Mouse (Mus musculus): Measurements from ENCODE around the gene Mex3d.

Gene Mex3d

DNA sequence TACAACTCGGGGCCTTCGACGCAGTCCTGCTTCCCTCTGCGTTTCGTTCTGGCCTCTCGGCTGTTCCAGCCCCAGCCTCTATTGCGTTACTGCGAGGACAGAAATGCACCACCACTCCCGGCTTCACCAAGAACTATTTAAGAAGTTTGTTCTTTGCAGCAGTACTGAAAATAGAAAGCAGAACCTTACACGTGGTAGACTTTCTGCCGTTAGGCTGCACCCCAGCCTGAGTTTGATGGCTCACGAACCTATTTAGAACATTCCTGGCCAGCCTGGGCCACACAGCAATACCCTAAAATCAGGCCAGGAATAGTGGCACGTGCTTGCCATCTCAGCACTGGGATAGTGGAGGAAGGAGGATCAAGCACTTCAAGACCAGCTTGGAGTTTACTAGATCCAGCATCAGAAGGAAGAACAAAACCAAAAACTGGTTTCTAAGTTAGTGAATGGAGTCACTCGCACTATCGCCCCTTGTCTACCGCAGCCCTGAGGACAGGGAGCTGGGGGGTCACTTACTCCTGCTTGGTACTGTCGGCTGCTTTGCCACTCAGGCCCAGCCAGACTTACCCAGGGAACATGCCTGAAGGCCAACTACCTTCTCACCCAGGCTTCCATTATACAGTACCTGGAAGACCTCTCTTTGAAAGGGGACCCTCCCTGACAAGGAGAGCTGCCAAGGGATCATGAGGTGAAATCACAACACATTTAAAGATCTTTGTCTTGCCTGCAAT lies 12.7 kb upstream of the Mex3d start:
- no peaks in the 10 kb centered on the region for H3K27me3 ChIP-seq (ENCODE audit: control insufficient read depth, insufficient read depth, low read length, poor library complexity, severe bottlenecking)
- peaks cover 9% of the 10 kb centered on the region for H3K36me3 ChIP-seq (ENCODE audit: control insufficient read depth, insufficient read depth, low read length, poor library complexity, severe bottlenecking)
- DNase-seq (ENCODE audit: low read depth, low spot score) = no peak

DNA sequence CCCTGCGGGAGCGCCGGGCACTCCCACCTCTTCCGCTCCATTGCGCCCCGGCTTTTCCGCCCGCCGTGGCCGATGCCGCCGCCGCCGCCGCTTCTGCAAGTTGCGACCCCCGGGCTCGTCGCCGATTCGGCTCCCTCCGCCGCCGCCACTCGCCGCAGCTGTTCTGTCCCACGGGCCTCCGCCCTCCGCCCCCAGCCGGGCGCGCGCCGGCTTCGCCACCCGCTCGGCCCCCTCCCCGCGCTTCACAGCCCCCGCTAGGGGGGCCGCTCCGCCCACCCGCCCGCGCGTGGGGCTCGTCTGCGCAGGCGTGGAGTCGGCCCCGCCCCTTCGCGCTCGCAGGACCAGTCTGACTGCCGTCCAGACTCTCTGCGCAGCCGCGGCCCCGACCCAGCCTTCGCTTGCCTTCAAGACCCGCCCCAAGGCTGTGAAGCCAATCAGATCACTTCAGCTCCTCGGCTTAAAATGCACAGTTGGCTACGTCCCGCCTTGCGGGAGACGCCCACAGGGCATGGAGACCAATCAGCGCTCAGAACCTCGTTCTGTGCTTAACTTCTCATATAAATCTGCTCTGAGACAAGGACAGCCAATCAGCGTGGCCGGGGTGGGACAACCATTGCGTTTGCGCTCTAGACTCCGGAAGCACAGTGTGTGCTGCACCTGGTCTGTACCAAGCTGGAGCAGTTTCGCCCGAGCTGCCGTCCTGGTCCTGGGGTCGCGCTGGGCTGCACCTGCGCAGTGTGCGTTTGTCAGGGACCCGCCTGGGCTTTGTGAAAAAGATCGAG lies 11.9 kb upstream of the Mex3d start, which contains the start of gene Mbd3:
Gene Mbd3 (minus strand): TSS at position 360 of the 782 bp plus-strand sequence.
- Histone ChIP-seq H3K27me3 (ENCODE audit: control insufficient read depth, insufficient read depth, low read length, poor library complexity, severe bottlenecking) (no peaks in the 10 kb centered on the region), H3K36me3 (ENCODE audit: control insufficient read depth, insufficient read depth, low read length, poor library complexity, severe bottlenecking) (peaks cover 9% of the 10 kb centered on the region)
- peak; percentile 100 for DNase-seq (ENCODE audit: low read depth, low spot score)

DNA sequence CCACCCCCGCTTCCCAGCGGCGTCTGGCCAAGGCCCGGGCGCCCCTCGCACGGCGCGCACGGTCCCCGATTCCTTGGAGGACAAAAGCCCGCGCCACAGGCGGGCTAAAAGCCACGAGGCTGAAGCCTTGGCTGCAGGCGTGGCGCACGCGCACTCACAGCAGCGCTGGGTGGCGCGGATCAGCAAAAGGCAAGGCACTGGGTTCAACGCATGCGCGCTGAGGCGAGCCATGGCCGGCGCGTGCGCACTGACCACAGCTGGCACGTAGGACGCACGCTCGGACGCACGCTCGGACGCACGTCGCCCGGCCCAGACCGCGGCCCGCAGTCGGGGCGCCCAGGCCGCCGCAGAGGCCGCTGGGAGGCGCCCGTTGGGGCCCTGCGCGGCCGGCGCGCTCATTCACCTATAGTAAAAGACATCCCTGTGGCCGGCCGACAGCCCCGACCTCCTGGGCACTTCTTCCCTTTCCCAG lies 11.3 kb upstream of the Mex3d start:
- DNase-seq (ENCODE audit: low read depth, low spot score) = peak; percentile 100
- Histone ChIP-seq H3K36me3 (ENCODE audit: control insufficient read depth, insufficient read depth, low read length, poor library complexity, severe bottlenecking) (peaks cover 9% of the 10 kb centered on the region), H3K27me3 (ENCODE audit: control insufficient read depth, insufficient read depth, low read length, poor library complexity, severe bottlenecking) (no peaks in the 10 kb centered on the region)

DNA sequence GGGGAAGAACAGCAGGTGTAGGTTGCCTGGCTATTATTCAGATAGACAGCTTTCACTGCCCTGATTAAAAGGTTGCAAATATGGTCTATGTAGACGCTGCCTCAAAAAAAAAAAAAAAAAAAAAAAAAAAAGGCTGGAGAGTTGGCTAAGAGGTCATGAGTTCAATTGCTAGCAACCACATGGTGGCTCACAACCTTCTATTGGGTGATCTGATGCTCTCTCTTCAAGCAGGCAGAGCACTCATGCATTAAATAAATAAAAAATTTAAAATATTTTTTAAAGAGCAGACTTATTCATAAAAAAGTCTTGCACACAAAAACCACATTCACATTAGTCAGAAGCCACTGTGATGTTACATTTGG lies 10.7 kb upstream of the Mex3d start:
- H3K36me3 ChIP-seq (ENCODE audit: control insufficient read depth, insufficient read depth, low read length, poor library complexity, severe bottlenecking) = peaks cover 10% of the 10 kb centered on the region
- DNase-seq (ENCODE audit: low read depth, low spot score) = no peak
- no peaks in the 10 kb centered on the region for H3K27me3 ChIP-seq (ENCODE audit: control insufficient read depth, insufficient read depth, low read length, poor library complexity, severe bottlenecking)

DNA sequence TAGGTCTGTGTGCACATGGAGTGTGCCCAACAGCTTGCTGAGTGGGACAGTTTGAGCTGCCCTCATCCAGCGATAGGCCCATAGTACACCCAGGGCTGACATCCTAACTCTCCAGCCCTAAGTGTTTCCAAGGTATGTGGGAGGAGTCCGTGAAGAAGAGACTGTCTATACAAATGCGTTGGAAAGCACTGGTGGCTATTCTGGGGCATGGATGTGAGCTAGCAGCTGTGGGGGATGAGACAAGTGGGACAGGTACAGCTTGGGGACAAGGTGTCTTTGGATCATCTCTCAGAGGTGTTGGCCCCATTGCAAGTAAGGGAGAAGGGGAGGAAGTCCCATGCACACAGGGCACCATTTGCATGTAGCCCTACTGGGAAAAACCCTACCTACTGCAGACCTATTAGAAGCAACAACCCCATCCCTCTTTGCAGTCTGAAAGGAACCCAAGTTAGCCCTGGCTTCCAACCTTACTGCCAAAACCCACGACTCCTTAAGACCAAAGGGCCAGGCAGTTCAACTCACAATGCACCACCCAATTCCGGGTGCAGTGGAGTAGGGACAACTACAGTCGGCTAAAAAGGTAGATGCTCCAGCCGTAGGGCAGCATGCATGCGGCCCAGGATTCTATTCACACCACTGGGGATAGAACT lies 10.2 kb upstream of the Mex3d start:
- DNase-seq (ENCODE audit: low read depth, low spot score) = peak; percentile 40
- Histone ChIP-seq H3K27me3 (ENCODE audit: control insufficient read depth, insufficient read depth, low read length, poor library complexity, severe bottlenecking) (no peaks in the 10 kb centered on the region), H3K36me3 (ENCODE audit: control insufficient read depth, insufficient read depth, low read length, poor library complexity, severe bottlenecking) (peaks cover 10% of the 10 kb centered on the region)

DNA sequence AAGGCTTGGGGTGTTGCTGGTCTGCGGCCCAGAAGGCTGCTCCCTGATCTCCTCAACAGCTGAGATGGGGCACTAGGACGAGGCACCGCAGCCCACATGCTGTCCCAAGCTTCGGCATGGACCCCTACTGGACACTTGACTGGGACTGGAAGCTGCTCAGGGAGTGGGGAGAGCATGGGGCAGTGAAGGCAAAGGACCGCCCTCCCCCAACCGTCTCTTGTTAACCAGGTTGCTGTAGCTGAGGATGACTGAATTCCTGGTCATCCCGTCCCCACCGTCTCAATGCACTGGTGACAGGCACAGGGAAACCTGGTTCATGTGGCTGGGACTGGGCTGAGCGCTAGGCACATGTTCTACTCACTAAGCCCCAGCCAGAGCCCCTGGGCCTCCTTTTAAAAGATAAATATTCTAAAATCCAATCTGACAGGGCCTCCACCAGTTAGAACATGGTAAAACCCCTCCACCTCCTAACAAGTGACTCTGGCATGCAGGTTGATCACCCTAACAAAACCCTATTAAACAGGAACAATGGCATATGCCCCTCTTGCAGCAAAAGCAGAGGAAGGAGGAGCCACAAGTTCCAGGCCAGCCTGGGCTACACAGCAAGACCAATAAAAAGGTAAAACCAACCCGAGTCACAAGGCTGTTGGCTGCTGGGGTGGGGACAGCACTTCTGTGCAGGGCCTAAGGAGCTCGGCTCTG lies 9.5 kb upstream of the Mex3d start:
- no peaks in the 10 kb centered on the region for H3K27me3 ChIP-seq (ENCODE audit: control insufficient read depth, insufficient read depth, low read length, poor library complexity, severe bottlenecking)
- no peak for DNase-seq (ENCODE audit: low read depth, low spot score)
- H3K36me3 ChIP-seq (ENCODE audit: control insufficient read depth, insufficient read depth, low read length, poor library complexity, severe bottlenecking) = peaks cover 14% of the 10 kb centered on the region

DNA sequence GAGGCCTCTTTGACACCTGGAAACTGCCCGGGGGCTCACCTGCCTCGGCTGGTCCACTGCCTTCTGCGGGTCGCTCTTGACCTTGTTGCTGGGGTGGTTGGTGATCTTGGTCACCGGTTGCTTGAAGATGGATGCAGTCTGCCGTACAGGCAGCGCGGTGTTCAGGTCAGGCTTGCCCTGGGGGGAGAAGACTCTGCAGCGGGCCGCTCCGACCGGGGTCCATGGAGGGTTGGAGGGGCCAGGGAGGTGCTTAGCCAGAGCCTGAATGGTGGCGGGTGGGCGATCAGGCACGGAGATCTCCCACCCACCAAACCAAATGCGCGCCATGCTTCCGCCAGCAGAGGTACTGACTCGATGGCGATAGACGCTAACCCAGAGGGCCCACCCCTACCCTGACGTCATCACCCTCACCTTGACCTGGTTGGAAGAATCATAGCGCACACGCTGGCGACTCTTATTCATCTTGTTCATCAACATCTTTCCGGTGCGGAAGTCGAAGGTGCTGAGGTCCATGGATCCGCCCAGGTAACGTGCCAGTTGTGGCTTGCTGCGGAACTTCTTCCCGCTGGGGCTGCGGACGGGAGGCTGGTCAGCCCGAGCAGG lies 7.7 kb upstream of the Mex3d start:
- H3K27me3 ChIP-seq (ENCODE audit: control insufficient read depth, insufficient read depth, low read length, poor library complexity, severe bottlenecking) = no peaks in the 10 kb centered on the region
- peaks cover 14% of the 10 kb centered on the region for H3K36me3 ChIP-seq (ENCODE audit: control insufficient read depth, insufficient read depth, low read length, poor library complexity, severe bottlenecking)
- no peak for DNase-seq (ENCODE audit: low read depth, low spot score)

DNA sequence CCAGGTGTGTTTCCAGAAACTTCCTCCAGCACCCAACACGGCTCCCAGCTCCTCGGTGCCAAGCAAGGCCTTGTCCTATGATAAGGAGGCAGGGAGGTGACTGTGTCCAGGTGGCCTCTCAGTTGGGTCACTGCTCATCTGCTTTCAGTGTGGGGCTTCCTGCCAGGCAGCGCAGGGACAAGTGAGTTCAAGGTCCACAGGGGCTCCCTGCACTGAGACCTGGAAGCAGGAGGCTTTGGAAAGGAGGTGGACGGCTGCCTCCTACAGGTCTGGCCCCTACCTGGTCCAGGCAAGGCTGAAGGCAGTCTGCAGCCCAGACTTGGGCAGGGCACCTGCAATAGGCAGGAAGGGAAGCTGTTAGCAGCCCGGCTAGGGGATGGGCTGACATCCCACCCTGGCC lies 5.2 kb upstream of the Mex3d start:
- DNase-seq (ENCODE audit: low read depth, low spot score) = no peak
- Histone ChIP-seq H3K36me3 (ENCODE audit: control insufficient read depth, insufficient read depth, low read length, poor library complexity, severe bottlenecking) (peaks cover 14% of the 10 kb centered on the region), H3K27me3 (ENCODE audit: control insufficient read depth, insufficient read depth, low read length, poor library complexity, severe bottlenecking) (no peaks in the 10 kb centered on the region)

DNA sequence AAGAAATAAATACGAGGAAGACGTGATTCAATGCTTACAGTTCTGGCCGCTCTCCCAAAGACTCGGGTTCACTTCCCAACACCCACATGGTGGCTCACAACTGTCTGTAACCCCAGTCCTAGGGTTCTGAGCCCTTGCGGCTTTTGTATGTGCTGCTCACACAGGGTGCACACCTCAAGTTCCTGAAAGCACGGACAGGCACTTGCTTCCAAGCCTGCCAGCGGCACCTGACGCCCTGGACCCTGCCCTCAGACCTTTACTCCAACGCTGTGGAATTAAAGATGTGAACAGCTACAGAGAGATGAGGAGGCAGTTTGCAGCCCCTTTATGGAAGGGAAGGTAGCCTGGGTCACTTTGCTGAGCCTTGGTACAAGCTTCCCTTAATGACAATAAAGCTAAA lies 3.2 kb upstream of the Mex3d start:
- DNase-seq (ENCODE audit: low read depth, low spot score) = no peak
- no peaks in the 10 kb centered on the region for H3K27me3 ChIP-seq (ENCODE audit: control insufficient read depth, insufficient read depth, low read length, poor library complexity, severe bottlenecking)
- peaks cover 14% of the 10 kb centered on the region for H3K36me3 ChIP-seq (ENCODE audit: control insufficient read depth, insufficient read depth, low read length, poor library complexity, severe bottlenecking)

DNA sequence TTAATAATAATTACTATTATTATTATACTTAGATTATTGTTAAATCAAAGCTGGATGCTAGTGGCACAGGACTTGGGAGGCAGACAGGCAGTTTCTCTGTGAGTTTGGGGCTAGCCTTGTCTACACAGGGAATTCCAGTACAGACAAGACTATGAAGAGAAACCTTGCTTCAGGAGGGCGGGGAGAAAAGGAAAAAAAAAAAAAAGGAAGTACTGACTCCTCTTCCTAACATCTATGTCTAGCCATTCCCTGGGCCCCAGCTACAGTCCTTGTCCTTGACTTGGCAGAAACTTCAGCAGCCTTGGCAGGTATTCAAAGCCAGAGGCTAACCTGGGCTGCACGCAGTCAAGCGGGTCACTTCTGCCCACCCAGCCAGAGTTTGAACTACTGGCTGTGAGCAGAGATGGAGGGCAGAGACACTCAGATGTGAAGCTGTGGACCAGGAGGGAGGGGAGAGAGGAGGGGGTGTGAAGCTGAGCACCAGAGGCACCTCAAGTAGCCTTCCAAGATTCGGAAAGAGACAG lies 1.8 kb upstream of the Mex3d start:
- DNase-seq (ENCODE audit: low read depth, low spot score) = no peak
- Histone ChIP-seq H3K36me3 (ENCODE audit: control insufficient read depth, insufficient read depth, low read length, poor library complexity, severe bottlenecking) (peaks cover 14% of the 10 kb centered on the region), H3K27me3 (ENCODE audit: control insufficient read depth, insufficient read depth, low read length, poor library complexity, severe bottlenecking) (no peaks in the 10 kb centered on the region)

DNA sequence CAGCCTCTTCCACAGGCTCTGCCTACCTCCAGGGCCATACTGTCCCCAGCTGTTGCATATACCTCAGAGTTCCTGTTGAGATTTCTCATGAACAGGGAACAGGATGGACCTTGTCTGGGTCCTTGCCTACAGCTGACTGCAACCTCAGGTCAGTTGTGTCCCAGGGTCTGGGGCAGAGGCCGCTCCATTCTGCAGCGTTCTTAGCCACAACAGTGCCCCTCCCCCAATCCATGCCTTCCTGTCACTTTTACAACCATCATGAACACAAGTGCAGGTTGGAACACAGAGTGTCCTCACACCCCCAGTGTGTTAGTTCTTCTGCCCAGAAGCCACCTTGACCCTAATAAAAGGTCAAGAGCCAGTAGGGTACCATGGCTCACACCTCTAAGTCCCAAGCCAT lies 1.3 kb upstream of the Mex3d start:
- DNase-seq (ENCODE audit: low read depth, low spot score) = no peak
- Histone ChIP-seq H3K27me3 (ENCODE audit: control insufficient read depth, insufficient read depth, low read length, poor library complexity, severe bottlenecking) (no peaks in the 10 kb centered on the region), H3K36me3 (ENCODE audit: control insufficient read depth, insufficient read depth, low read length, poor library complexity, severe bottlenecking) (peaks cover 12% of the 10 kb centered on the region)

DNA sequence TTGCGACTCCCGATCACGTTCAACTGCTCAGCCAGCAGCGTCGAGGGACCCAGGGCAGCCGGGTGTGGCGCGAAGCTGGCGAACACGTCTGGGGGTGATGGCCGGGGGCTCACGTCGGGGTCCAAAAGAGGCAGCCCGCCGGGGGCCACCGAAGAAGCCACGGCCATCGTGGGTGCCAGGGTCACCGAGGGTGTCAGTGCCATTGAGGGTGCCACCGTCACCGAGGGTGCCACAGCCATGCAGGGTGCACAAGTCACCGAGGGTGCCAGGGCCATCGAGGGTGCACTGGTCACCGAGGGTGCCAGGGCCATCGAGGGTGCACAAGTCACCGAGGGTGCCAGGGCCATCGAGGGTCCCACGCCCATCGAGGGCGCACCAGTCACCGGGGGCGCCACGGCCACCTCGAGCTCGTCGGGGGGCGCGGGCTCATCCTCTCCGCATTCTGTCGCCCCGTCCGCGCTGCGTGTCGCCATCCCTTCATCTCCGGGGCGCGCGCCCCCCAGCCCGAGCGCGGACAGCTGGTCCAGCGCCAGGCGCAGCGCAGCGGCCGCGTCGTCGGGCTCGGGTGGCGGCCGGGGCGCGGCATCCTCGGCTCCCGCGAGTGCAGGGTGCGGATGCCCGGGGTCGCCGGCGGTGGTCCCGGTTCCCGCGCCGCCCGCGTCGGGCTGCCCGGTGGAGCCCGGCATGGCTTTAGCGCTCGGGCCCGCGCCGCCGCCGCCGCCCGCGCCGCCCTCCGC lies 556 bp downstream of the Mex3d start:
- DNase-seq (ENCODE audit: low read depth, low spot score) = peak; percentile 30
- H3K36me3 ChIP-seq (ENCODE audit: control insufficient read depth, insufficient read depth, low read length, poor library complexity, severe bottlenecking) = peaks cover under 1% of the 10 kb centered on the region; the same call in 1 of the 2 replicates
- no peaks in the 10 kb centered on the region for H3K27me3 ChIP-seq (ENCODE audit: control insufficient read depth, insufficient read depth, low read length, poor library complexity, severe bottlenecking)

DNA sequence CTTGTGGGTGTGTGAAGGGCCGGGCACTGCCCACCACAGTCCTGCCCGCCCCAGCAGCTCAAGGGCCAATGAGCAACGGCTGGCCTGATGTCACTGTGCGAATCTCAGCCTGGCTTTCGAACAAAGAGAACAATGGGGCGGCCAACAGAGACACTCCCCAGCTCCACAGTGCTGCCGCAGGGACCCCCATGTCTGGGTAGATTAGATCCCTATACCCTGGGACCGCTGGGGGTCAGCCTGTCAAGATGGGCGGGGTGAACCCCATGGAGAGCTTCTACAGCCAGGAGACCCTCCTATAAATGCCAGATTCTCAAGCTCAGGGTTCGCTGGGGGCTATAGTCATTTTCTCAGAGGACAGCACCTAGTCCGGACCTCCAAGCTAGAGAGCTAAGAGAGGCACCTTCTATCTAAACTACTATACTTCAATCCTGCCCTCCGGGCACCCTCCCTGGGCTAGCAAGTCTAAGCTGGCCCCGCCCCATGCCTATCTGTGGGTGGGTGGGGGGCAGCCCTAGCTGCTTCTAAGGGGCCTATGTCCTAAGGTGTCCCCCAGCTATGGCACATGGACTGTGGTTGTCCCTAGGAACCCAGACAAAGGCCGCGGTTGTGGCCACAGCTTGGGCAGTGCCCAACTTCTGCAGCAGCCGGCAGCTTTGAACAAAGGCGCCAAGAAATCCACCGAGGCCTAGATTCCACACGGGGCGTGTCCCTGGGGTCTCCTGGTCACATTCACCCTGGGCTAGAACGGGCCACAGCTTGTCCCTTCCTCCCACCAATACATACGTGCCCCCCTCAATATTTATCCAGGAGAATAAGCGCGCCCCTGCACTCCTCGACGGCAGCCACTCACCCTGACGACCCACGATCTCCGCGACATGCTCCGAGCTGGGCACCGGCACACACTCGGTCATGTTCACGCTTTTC lies 1.4 kb downstream of the Mex3d start:
- DNase-seq (ENCODE audit: low read depth, low spot score) = no peak
- peaks cover 5% of the 10 kb centered on the region; the same call in 1 of the 2 replicates for H3K36me3 ChIP-seq (ENCODE audit: control insufficient read depth, insufficient read depth, low read length, poor library complexity, severe bottlenecking)
- H3K27me3 ChIP-seq (ENCODE audit: control insufficient read depth, insufficient read depth, low read length, poor library complexity, severe bottlenecking) = no peaks in the 10 kb centered on the region

Measured in splenic B cell, adult 2 months (primary cell).